Mouse (Mus musculus) layer of hippocampus, adult 9-10 months (tissue): ENCODE results near the gene Tmtc4.

ENCODE experiments used
- DNase-seq: peaks from one replicate; pipeline ENCODE4 v3.0.0; 2022; ENCODE audit warnings: low spot score

Tmtc4 gene

GRCm38 (mm10) chr14:122871841-122872580 lies 111.8 kb downstream of the Tmtc4 start:
- DNase-seq = no peak

- DNase-seq = no peak
Measured at GRCm38 (mm10) chr14:122869831-122870230, 114.0 kb downstream of the Tmtc4 start.
